Mouse (Mus musculus): Measurements from ENCODE around the gene Ccdc124.
"Not testable (repeated sequence)": the region's sequence is repeated elsewhere in the genome, so short reads cannot be mapped to it uniquely, and the experiment has no call there.

The Ccdc124 gene

DNA sequence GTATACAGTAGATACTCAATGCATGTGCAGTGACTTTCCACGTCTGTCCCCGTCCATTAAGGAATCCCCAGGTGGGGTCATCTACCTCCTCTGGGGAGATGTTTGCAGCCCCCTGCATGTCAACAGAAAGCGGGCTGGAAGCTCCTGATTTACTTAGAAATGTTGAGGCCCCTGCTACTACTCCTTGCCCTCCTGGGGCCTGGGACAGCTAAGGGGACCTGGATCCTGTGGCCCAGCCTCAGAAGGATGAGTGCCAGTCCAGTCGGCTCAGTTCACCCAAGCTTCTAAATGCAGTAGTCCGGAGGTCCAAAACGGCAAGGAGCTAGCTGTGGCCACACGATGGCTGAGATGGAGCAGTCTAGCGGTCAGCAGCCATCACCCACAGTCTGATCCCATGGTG is 29.8 kb downstream of the Ccdc124 start:
- no peak for DNase-seq

DNA sequence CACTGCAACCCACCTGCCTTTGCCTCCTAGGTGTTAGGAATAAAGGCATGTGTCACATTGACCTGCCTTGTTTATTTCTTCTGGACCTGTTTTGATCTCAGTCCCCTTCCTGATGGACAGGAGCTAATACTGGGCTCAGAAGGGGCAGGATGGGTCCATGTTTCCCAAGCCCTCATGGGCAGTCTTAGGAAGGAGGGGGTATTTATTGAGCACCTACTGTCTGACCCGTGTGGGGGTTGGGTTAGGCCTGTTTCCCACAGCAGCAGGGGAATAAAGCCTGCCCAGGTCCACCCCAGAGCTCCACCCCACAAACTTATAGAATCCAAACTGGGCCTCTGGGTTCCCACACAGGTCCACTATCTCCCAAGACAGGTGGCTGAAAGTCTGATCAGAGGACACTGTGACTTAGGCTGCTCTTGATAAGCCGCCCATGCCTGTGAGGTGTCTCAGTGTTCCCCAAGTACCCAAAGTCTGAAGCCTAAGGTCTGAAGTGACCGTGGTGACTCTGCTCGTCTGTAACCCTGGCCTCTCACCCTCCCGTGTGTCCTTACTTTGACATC is 30.4 kb downstream of the Ccdc124 start:
- DNase-seq = no peak

DNA sequence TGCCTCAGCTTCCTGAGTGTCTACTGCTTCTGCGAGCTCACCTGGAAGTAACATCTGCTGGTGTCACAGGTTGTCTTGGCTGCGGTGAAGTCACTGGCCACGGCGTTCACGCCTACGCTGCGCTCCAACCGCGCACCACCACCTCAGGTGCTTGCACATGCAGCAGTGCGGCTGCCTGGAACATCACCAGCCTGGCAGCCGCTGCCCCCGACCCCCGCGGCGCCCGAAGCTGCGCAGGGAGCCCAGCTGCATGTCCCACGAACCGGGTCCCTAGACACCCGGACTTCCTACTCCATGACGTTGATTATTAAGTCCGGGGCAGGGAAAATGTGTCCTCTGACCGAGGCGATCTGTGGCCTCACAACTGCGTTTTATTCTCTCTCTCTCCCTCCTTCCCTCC is 31.3 kb downstream of the Ccdc124 start:
- no peak for DNase-seq

DNA sequence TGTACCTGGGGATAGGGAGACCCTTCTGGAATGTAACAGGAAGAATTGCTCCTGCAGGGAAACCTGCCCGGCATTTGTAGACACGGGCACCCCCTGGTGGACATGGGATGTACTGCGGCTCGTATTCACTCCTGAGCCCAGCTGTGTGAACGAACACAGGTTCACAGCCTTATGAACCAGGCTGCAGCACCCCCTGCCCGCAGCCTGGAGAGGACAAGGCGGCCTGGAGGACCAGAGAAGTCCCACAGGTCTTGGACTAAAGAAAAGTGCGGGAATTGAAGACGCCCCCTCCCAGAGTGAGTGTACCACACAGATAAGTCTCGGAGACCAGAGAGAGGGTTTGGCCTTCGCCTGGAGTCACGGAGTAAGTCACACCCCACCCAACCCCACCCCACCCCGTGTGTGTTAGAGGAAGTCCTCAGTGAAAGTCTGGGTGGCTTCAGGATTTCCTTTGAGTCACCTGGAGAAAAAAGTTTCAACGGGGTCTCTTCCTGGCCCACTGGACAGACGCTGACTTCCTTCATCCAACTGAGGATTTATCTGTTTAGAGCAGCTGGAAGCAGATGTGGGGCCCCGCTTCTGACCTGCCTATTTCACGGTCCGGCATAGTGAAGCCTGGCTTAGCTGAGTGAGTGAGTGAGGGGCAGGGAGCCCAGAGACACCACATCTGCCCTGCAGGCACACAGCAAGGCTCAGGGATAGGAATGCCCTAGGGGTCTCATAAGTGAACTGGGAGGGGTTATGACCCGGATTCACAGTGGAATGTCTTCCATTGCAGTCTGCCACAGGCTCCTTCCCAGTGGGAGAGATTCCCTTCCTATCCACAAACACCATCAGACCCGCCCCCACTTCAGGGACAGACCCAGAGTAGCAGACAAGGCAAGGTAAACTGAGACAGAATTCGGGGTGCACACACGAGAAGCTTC is 32.3 kb downstream of the Ccdc124 start:
- DNase-seq = peak; percentile 91

DNA sequence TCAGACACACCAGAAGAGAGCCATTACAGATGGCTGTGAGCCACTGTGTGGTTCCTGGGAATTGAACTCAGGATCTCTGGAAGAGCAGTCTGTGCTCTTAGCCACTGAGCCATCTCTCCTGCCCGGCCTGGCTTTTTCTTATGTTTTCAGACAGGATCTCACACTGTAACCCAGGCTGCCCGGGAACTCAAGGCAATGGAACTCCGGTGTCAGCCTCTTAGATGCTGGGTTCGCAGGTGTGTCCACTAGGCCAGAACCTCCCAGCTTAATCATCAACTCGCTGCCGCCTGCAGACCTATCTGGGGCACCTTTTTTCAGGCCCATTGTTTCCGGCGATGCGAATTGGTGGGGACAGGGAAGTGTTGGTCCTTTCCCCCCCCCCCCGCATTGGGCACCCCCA is 33.1 kb downstream of the Ccdc124 start:
- peak; percentile 11 for DNase-seq

DNA sequence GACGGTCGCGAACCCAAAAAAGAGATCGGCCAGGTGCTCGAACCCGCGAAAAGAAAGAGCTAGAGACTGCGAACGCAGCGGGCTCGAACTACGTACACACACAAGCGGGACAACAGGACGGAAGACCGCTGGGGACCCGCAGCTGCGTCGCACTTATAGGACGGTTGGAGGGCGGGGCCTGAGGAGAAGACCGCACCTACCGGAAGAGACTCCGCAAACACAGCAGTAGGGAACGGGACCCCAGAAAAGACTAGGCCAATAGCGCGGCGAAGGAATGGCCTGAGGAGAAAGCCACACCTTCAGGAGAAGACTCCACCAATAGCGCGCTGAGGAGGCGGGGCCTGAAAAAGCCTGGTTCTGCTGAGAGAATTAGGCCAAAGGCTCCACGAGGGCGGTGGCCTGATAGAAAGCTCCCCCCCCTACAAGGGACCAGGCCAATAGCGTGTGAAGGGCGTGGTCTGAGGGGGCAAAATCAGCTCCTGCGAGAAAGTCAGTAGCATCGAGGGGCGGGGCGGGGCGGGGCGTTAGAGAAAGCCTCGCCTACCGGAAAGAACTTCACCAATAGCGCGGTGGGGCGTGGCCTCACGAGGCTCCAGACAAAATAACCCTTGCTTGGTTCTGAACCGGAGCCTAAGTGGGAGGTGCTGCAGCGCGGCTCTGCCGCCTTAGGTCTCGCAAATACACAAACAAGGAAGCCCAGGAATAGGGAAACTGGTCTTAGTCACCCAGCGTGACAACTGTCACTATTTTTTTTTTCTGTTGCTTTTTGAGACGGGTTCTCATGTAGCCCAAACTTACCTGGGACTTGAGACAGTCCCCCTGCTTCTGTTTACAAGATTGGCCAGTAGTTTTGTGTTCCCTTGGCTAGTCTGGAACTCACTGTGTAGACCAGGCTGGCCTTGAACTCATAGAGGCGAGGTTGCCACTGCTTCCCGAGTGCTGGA is 34.1 kb downstream of the Ccdc124 start, which contains the start of gene Arrdc2:
Gene Arrdc2 (minus strand): TSS at position 313 of the 944 bp plus-strand sequence.
- DNase-seq = peak; percentile 98

DNA sequence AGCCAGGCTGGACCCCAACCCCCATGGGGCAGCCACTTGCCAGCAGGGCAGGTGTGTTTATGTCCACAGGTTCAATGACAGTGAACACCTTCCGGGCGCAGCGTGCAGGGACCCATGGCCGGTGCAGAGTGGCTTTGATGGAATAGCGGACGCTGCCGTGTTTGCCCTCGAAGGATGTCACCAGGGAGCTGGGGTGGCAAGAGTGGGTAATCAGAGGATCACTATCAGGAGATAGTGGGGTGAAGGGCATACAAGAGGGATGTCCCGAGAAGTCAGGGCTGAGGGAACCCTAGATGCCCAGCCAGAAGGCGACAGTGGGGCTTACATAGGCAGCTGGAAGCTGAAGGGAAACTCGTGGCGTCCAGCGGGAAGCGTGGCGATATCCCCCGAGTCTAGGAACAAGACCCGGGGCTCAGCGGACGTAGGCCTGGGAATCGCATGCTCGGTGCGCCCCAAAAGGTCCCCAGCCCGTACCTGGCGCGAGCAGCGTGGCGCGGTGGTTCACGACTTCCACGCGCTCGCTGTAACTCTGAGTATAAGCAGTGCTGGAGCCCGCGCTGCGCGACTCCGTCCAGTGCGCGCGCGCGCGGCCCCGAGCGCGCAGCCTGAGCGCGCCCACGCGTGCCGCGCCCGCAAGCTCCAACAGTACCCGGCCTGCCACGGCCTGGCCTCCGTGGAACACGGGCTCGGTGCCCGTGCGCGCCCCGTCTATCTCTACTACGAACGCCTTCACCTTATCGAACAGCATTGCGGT is 34.9 kb downstream of the Ccdc124 start:
- DNase-seq = no peak

DNA sequence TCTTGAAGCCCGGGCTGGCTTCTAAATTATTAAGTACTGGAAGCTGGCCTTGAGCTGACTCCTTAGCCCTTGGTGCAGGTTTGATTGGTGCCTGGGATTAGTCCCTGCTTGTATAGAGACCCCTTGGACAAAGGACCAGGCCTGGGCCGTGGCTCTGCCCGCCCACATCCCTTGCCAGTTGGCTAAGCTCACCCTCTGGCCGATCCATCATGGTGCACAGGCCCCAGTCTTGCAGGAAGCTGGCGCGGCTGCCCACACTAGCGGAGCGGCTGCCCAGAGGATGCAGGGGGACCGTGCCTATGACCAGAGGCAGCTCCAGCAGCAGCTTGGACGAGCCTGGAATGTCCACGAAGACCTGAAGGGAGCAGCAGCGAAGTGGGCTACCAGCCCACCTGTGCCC is 37.1 kb downstream of the Ccdc124 start:
- DNase-seq = no peak

DNA sequence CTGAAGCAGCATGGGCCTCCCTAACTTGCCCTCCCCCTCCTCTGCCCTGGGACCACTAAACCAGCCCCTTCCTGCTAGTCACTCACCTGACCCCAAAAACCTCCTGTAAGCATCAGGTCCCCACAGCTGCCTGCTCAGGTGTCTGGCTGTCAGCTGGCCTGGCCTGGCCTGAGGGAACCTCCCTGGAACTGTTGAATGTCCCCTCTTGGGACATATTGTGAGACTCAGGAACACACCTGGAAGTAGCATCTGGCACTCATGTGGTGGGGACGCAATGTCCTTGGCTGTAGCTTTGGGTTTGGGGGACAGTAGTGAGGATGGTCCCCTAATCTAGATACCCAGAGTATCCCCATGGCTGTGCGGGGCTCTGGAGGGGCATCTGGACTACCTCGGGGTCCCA is 39.7 kb downstream of the Ccdc124 start:
- DNase-seq = no peak

DNA sequence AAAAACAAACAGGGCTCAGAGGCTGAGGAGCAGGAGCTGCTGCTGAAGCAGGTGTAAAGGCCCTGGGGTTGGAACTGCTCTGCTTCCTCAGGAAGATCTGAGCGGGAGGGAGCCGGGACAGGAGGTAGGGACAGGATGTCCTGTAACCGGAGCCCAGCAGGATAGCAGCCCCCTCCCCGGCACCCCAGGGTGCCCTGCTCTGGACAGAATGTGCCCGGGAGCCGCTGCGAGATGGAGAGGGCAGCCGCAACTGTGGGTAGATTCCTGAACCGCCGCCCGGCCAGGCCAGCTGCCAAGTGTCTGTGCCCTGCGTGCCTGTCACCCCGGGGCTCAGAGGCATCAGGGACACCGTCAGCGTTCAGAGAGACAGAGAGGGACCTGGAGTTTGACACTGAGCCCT is 40.2 kb downstream of the Ccdc124 start:
- DNase-seq = no peak

DNA sequence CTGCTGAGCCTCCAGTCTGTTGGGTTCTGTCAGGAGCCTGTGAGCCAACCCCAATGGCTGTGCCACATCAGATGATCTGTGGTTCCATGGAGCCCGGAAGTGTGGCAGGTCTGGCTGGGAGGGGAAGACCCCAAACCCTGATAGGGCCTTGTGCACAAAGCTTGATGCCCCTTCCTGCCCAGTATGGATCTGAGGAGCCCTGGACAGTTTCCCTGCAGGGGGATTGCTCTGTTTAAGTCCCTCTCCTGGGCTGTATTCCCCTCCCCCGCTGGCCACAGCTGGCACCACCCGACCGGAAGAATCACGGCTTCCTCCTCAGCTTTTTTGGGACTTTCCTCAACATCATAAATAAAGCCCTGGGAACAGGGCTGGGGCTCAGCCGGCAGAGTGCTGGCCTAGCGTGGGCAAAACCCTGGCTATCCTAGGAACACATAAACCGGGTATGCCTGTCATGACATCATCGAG is 40.7 kb downstream of the Ccdc124 start:
- peak; percentile 48 for DNase-seq

DNA sequence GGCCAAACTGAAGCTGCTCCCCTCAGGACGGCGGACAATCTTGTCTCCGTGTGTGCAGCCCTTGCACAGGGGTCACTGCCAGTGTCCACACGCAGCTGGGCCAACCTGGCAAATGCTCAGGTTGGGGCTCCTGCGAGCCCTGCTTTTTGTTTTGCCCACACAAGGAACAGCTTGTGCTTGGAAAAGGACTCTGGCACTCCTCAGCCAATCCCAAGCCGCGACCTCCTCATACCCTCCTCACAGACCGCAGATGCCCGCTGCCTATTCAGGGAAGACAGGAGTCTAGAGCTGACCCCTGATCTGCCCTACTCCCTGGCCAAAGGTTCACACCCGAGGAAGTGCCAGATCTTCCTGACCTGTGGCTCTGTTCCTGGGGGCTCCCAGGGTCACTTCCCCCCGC is 41.4 kb downstream of the Ccdc124 start:
- DNase-seq = no peak

DNA sequence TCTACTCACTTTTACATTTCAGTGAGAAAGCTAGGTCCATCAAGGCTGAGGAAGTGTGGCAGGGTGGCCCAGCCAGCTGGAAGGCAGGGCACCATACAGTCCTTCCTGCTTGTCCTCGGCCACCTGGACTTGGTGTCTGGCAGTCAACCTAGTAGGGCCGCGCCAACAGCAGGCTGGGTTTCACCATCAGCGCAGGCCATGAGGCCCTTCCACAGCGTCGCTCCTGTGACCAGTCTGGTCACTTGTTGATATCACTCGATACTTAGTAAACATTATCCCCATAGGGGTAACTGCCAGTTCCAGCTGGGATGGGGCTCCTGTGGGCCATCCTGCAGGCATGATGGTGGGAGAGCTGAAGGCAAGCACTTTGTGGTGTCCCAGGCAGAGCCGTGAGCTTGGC is 42.2 kb downstream of the Ccdc124 start:
- DNase-seq = no peak

DNA sequence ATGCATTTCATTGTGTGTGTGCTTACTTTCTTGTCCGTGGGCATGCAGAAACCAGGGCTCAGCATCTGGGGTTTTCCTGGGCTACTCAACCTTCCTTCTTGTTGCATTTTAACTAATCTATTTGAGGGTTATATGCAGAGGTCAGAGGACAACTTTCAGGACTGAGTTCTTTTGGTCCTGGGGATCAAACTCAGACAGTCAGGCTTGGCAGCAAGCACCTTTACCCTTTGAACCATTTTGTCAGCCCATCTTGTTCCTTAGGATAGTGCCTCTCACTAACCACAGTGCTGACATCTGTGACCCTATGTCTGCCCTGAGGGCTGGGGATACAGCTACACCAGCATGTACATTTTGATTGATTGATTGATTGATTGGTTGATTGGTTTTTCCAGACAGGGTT is 45.9 kb downstream of the Ccdc124 start:
- no peak for DNase-seq

DNA sequence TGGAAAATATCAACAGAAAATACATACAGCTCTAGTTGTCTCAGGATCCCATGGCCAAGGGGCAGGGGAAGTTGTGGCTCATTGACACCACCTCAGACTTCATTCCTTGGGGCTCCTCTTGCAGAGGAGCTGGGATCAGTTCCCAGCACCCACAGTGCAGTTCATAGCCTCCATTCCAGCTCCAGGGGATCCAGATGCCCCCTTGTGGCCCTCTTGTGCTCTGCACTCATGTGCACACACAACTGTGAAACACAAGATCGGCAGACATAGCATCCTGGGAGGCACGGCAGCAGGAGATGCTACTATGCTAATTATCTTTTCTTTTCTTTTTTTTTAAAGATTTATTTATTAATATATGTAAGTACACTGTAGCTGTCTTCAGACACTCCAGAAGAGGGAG is 46.7 kb downstream of the Ccdc124 start:
- no peak for DNase-seq

DNA sequence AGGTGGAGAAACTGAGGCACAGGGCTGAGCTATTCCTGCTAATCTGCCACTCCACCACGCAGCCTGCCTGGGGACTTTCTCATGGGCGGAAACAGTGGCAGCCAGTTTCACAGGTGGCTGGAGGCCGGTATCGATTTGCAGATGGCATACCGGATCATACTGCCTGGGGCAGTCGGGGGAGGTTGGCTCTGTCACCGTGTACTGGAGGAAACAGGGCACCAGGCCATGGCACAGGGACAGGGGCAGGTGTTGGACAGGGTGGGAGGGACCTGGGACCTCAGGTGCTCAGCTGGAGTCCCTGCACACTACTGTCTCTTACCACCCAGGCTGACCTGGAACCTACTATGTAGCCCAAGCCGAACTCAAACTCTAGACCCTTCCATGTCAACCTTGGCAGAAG is 47.9 kb downstream of the Ccdc124 start:
- DNase-seq = no peak

DNA sequence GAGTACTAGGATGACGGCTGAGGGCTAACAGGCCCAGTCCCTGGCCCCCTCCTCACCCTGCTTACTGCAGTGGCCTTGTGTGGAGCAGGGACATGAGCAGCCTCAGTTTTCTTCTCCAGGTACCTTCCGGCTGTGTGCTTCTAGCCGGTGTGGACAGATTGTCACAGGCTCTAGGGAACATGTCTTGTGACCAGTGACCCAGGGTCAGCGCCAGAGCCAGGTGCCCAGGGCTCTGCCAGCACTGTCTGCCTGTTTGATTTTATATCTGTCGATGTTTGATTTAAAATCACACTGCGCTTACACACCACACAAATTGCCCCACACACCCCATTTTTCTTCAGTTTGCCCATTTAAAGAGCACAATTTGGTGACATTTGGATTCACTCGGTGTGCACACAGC is 49.9 kb downstream of the Ccdc124 start:
- no peak for DNase-seq

DNA sequence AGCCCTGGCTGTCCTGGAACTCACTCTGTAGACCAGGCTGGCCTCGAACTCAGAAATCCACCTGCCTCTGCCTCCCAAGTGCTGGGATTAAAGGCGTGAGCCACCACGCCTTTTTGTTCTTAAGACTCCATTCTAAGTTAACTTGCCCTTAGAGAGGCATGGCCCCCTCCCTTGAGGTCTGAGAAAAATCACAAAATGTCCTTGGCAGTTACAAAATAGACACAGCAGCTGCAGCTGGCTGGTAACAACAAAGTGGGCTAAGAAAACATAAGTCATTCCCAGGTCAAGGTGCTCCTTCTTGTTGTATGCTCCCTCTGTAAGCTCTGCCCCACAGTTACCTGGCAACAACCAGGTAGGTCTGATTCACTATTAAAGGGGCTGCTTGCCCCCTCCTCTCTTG is 51.1 kb downstream of the Ccdc124 start:
- not testable (repeated sequence) for DNase-seq

DNA sequence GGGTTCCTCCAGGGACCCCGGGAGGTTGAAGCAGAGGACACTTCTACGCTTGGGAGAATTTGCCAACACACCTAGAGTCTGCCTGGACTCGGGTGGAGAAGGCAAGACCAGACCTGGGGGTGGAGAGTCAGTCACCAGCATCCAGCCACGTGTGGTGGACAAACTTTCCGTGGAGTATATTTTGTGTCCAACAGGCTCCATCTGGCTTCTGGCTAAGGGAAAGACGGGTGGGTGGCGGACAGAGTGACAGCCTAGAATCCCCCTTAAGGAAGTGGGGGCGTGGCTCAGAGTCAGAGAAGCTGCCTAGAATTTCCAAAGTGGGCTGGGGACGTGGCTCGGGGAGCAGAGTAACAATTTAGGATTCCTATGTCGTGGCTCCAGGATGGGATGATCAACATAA is 51.7 kb downstream of the Ccdc124 start:
- no peak for DNase-seq

DNA sequence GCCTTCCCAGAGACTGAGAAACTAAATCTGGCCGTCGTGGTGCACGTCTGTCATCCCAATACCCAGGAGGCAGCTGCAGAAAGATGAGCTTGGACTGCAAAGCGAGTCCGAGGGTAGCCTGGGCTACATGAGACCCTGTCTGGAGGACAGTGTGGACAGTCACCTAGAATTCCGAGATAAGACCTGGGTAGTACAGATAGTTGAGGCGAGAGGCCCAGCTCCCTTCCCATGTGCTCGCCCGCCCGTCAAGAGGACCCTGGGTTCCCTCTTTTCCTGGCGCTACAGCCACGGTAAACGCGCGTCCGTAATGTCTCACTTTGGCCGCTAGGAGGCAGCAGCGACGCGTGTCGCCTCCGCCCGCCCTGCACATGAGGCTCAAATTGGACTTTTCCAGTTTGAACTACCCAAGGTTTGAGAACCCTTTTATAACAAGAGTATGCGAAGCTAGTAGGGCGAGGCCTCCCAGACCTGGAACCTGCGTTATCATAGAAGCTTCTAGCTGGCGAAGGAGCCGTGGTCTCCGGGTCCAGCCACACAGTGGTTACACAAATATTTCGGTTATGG is 52.3 kb downstream of the Ccdc124 start:
- DNase-seq = peak; percentile 74

DNA sequence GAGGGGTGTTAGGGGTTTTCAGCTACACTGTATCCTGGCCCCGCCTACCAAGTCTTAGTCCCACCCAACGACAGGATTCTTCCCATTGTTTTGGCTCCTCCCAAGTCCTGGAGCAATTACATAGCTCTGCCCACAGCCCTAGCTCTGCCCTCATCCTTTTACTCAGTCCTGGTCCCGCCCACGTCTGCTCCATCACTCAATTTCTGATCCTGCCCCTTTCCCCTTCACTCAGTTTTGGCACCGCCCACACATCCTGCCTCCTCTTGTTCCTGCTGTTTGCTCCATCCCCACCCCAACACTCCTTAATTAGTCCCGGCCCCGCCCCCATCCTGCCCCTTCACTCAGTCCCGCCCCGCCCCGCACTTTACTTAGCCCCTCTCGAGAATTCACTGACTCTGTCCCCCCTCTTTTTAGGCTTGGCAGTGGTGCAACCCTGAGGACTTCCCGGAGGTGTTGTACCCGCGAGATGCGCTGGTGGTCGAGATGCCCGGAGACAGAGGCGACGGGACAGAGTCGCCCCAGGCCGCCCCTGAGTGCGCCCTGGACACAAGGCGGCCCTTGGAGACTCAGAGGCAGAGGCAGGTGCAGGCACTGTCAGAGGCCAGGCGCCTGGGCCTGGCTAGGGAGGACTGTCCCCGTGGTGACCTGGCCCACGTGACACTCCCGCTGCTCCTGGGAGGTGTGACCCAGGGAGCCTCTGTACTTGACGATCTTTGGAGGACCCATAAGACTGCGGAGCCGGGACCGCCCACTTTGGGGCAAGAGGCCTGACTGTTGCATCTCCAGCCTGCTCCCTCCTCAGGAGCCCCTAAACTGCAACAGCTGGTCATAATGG is 53.4 kb downstream of the Ccdc124 start:
- no peak for DNase-seq
